Mouse (Mus musculus): Measurements from ENCODE around the gene Cox7a2. TPM values are rescaled to one million over a fixed set of nuclear protein-coding genes. Genes with fewer than 3 reads are reported as not detected.

Gene Cox7a2
- polyA plus RNA-seq, 1 experiment from 2014 or later = 1,607 TPM

DNA sequence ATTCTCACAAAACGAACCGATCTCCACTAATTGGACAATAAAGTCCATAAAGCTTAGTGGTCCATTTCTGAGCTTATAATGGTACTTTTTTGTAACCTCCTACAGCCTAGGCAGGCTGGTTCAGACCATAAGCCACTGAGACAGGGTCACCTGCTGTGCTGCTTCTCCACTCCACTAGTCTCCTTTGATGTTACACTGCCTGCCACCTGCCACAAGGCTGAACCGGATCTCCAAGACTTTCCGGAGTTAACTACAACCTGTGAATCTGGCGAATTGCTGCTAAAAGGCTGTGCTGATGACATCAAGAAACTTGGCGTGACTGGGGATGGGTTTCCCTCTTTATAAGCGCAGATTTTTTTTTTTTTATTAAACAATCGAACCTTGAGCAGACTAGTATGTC is 7.8 kb downstream of the Cox7a2 start:
- 80% methylated on average over 8 of the region's 8 CpGs for WGBS
- no peaks in the 10 kb centered on the region for H3K27me3 ChIP-seq (ENCODE audit: control insufficient read depth, insufficient read depth, low read length)
- H3K4me1 ChIP-seq (ENCODE audit: control insufficient read depth, insufficient read depth, low read length) = no peaks in the 10 kb centered on the region
- H3K36me3 ChIP-seq (ENCODE audit: control insufficient read depth, insufficient read depth) = peaks cover 21% of the 10 kb centered on the region
- no peak overlapping the region for H3K27ac ChIP-seq (ENCODE audit: low read length)
- no peak overlapping the region for H3K4me3 ChIP-seq (ENCODE audit: low read length)
- H3K9ac ChIP-seq (ENCODE audit: low read length) = no peak overlapping the region
- no peak overlapping the region for H3K4me2 ChIP-seq (ENCODE audit: low read depth, low read length)
- ATAC-seq (replicated peaks; ENCODE audit: extremely low read depth, insufficient read depth, low FRiP score) = no peak
- H3K9me3 ChIP-seq (replicated peaks; ENCODE audit: control insufficient read depth, low read length) = no peaks in the 10 kb centered on the region

DNA sequence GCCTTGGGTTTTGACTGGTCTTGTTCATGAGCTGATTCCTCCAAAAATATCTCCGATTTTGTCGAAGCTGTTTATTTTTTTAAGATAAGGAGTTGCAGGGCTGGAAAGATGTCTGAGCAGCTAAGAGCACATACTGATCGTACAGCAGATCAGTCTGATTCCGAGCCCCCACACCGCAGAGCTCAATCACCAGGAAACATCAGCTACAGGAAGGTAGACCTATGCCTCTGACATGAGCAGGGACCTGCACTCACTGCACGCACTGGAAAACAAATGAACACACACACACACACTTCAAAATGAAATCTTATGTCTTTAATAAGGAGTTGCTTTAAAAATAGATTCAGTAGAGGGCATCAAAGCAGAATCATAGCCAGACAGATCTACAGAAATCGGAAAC is 9.0 kb downstream of the Cox7a2 start:
- Histone ChIP-seq H3K4me2 (ENCODE audit: low read depth, low read length) (no peak overlapping the region), H3K9me3 (replicated peaks; ENCODE audit: control insufficient read depth, low read length) (no peaks in the 10 kb centered on the region), H3K36me3 (ENCODE audit: control insufficient read depth, insufficient read depth) (peaks cover 17% of the 10 kb centered on the region), H3K9ac (ENCODE audit: low read length) (no peak overlapping the region), H3K27ac (ENCODE audit: low read length) (no peak overlapping the region), H3K4me1 (ENCODE audit: control insufficient read depth, insufficient read depth, low read length) (no peaks in the 10 kb centered on the region), H3K4me3 (ENCODE audit: low read length) (no peak overlapping the region), H3K27me3 (ENCODE audit: control insufficient read depth, insufficient read depth, low read length) (no peaks in the 10 kb centered on the region)
- 55% methylated on average over 7 of the region's 7 CpGs for WGBS
- no peak for ATAC-seq (replicated peaks; ENCODE audit: extremely low read depth, insufficient read depth, low FRiP score)

DNA sequence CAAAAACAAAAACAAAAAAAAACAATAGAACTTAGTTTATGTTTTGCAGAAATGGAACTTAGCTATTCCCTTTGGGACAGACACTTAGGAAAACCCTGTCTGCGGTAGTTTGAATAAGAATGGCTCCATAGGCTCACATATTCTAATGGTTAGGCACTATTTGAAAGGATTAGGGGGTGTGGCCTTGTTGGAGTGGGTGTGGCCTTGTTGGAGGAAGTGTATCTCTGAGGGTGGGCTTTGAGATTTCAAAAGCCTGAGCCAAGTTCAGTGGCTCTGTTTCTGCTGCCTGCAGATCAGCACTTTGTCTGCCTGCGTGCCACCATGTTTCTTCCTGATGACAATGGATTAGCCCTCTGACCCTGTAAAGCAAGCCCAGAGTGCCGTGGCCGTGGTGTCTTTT is 14.6 kb downstream of the Cox7a2 start:
- H3K4me3 ChIP-seq (ENCODE audit: low read length) = no peak overlapping the region
- no peak for ATAC-seq (replicated peaks; ENCODE audit: extremely low read depth, insufficient read depth, low FRiP score)
- 71% methylated on average over 4 of the region's 4 CpGs for WGBS
- no peaks in the 10 kb centered on the region for H3K4me1 ChIP-seq (ENCODE audit: control insufficient read depth, insufficient read depth, low read length)
- no peak overlapping the region for H3K27ac ChIP-seq (ENCODE audit: low read length)
- no peaks in the 10 kb centered on the region for H3K27me3 ChIP-seq (ENCODE audit: control insufficient read depth, insufficient read depth, low read length)
- H3K9ac ChIP-seq (ENCODE audit: low read length) = no peak overlapping the region
- no peaks in the 10 kb centered on the region for H3K36me3 ChIP-seq (ENCODE audit: control insufficient read depth, insufficient read depth)
- H3K4me2 ChIP-seq (ENCODE audit: low read depth, low read length) = no peak overlapping the region
- no peaks in the 10 kb centered on the region for H3K9me3 ChIP-seq (replicated peaks; ENCODE audit: control insufficient read depth, low read length)

DNA sequence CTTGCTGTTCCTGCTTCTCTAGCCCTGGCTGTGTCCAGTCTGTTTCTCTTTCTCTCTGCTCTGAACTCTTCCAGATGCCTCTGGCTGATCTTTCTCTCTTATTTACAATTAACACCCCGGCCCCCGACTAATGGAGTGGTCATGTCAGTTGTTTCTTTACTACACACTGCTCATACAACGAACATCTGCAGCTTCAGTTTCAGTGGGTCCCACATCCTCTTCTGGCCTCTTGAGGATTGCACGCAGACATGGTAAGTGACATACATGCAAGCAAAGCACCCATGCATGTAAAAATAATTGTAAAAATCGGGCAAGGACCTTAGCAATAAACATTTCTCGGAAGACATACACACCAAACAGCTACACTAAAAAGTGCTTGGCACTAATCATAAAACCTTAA is 24.1 kb downstream of the Cox7a2 start:
- Histone ChIP-seq H3K27me3 (ENCODE audit: control insufficient read depth, insufficient read depth, low read length) (no peaks in the 10 kb centered on the region), H3K4me3 (ENCODE audit: low read length) (no peak overlapping the region), H3K36me3 (ENCODE audit: control insufficient read depth, insufficient read depth) (no peaks in the 10 kb centered on the region), H3K9me3 (replicated peaks; ENCODE audit: control insufficient read depth, low read length) (no peaks in the 10 kb centered on the region), H3K4me2 (ENCODE audit: low read depth, low read length) (no peak overlapping the region), H3K27ac (ENCODE audit: low read length) (no peak overlapping the region), H3K9ac (ENCODE audit: low read length) (no peak overlapping the region), H3K4me1 (ENCODE audit: control insufficient read depth, insufficient read depth, low read length) (no peaks in the 10 kb centered on the region)
- ATAC-seq (replicated peaks; ENCODE audit: extremely low read depth, insufficient read depth, low FRiP score) = no peak
- 84% methylated on average over 6 of the region's 6 CpGs for WGBS

DNA sequence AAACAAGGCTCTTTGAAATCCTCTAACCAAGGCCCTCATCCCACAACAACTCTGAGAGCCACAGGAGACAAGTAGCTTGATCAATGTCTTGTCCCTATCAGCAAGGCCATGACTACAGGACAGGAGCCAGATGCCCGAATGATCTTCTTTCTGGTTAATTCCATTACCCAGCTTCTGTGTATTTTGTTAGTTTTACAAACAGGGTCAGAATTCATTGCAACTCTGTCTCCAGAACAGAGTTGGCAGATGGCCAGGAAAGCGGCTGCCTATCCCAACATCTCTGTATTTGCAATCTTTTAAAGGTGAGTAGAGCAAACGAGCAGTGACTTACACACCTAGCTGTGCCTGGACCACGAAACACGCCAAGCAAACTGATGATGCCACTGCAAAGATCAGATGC is 29.4 kb downstream of the Cox7a2 start:
- Histone ChIP-seq H3K4me2 (ENCODE audit: low read depth, low read length) (no peak overlapping the region), H3K36me3 (ENCODE audit: control insufficient read depth, insufficient read depth) (no peaks in the 10 kb centered on the region), H3K9me3 (replicated peaks; ENCODE audit: control insufficient read depth, low read length) (no peaks in the 10 kb centered on the region), H3K4me1 (ENCODE audit: control insufficient read depth, insufficient read depth, low read length) (no peaks in the 10 kb centered on the region), H3K9ac (ENCODE audit: low read length) (no peak overlapping the region), H3K4me3 (ENCODE audit: low read length) (no peak overlapping the region), H3K27me3 (ENCODE audit: control insufficient read depth, insufficient read depth, low read length) (no peaks in the 10 kb centered on the region), H3K27ac (ENCODE audit: low read length) (no peak overlapping the region)
- WGBS = 70% methylated on average over 5 of the region's 5 CpGs
- no peak for ATAC-seq (replicated peaks; ENCODE audit: extremely low read depth, insufficient read depth, low FRiP score)

DNA sequence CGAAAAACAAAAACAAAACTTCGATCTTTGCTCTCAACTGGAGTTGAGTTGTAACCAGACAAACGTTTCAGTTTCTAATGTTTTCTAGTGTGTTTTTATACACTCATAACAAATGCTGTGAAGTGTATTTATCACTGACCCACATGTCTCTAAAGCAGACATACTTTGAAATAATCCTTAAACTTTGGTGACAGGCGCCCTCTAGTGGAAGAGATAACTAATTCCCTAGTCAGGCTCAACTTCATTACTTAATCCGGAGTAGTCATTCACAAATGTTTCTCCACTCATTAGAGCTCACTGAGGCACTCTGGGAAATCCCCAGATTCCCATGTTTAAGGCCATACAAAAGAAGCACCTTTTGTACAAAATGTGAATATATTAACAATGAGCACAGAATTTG is 36.6 kb downstream of the Cox7a2 start:
- H3K27ac ChIP-seq (ENCODE audit: low read length) = no peak overlapping the region
- H3K9ac ChIP-seq (ENCODE audit: low read length) = no peak overlapping the region
- peaks cover 16% of the 10 kb centered on the region for H3K27me3 ChIP-seq (ENCODE audit: control insufficient read depth, insufficient read depth, low read length)
- WGBS = 32% methylated on average over 5 of the region's 5 CpGs
- H3K36me3 ChIP-seq (ENCODE audit: control insufficient read depth, insufficient read depth) = no peaks in the 10 kb centered on the region
- H3K9me3 ChIP-seq (replicated peaks; ENCODE audit: control insufficient read depth, low read length) = peaks cover 3% of the 10 kb centered on the region
- H3K4me3 ChIP-seq (ENCODE audit: low read length) = no peak overlapping the region
- ATAC-seq (replicated peaks; ENCODE audit: extremely low read depth, insufficient read depth, low FRiP score) = no peak
- H3K4me1 ChIP-seq (ENCODE audit: control insufficient read depth, insufficient read depth, low read length) = peaks cover 6% of the 10 kb centered on the region; the same call in 1 of the 2 replicates
- no peak overlapping the region for H3K4me2 ChIP-seq (ENCODE audit: low read depth, low read length)

DNA sequence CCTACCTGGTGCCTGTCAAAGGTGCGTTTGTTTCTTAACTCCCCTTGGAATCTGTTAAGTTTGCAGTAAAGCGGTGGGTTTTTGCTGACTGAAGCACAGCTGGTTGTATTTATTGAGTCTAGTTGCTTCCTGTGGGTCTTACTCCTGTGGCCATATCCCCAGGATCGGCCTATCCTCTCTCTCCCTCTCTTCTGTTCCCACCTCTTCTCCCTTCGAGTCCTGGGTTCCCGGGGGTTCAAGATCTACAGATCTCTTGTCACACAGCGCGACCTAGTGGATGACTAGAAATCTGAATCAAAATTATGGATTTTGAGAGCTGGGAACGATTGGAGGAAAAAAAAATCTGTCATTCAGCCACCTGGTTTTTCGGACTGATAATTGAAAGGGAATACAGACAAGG is 38.6 kb downstream of the Cox7a2 start:
- ATAC-seq (replicated peaks; ENCODE audit: extremely low read depth, insufficient read depth, low FRiP score) = no peak
- 11% methylated on average over 9 of the region's 9 CpGs for WGBS
- H3K9me3 ChIP-seq (replicated peaks; ENCODE audit: control insufficient read depth, low read length) = peaks cover 3% of the 10 kb centered on the region

DNA sequence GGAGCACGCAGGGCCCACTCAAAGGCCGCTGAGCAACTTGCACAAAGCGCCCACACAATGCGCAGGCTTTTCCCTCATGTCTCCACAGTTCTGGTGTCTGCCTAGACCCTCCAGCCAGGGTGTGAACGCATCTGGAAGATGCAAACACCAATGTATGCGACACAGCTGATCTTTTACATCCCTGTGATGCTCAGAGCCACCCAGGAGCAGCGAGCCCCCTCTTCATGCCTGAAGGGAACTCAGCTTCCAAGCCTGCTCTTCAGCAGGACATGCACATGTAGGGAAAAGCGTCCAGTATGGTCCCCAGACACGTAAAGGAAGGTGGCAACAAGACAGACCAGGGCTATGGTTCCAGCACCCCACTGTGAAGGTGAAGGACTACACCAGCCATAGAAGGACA is 39.5 kb downstream of the Cox7a2 start:
- 66% methylated on average over 9 of the region's 9 CpGs for whole genome bisulfite sequencing
- Histone ChIP-seq H3K36me3 (ENCODE audit: control insufficient read depth, insufficient read depth) (no peaks in the 10 kb centered on the region), H3K4me2 (ENCODE audit: low read depth, low read length) (no peak overlapping the region), H3K27me3 (ENCODE audit: control insufficient read depth, insufficient read depth, low read length) (peaks cover 16% of the 10 kb centered on the region), H3K27ac (ENCODE audit: low read length) (no peak overlapping the region), H3K9ac (ENCODE audit: low read length) (no peak overlapping the region), H3K9me3 (replicated peaks; ENCODE audit: control insufficient read depth, low read length) (peaks cover 3% of the 10 kb centered on the region), H3K4me1 (ENCODE audit: control insufficient read depth, insufficient read depth, low read length) (peaks cover 20% of the 10 kb centered on the region), H3K4me3 (ENCODE audit: low read length) (no peak overlapping the region)
- no peak for ATAC-seq (replicated peaks; ENCODE audit: extremely low read depth, insufficient read depth, low FRiP score)

More for the DNA sequence above, 38.6 kb downstream of the Cox7a2 start:
- no peak overlapping the region for H3K27ac ChIP-seq (ENCODE audit: low read length)
- peaks cover 15% of the 10 kb centered on the region for H3K4me1 ChIP-seq (ENCODE audit: control insufficient read depth, insufficient read depth, low read length)
- peak overlapping the region; percentile 37 for H3K4me2 ChIP-seq (ENCODE audit: low read depth, low read length)
- no peak overlapping the region for H3K4me3 ChIP-seq (ENCODE audit: low read length)
- no peak overlapping the region for H3K9ac ChIP-seq (ENCODE audit: low read length)
- H3K27me3 ChIP-seq (ENCODE audit: control insufficient read depth, insufficient read depth, low read length) = peaks cover 16% of the 10 kb centered on the region
- no peaks in the 10 kb centered on the region for H3K36me3 ChIP-seq (ENCODE audit: control insufficient read depth, insufficient read depth)

DNA sequence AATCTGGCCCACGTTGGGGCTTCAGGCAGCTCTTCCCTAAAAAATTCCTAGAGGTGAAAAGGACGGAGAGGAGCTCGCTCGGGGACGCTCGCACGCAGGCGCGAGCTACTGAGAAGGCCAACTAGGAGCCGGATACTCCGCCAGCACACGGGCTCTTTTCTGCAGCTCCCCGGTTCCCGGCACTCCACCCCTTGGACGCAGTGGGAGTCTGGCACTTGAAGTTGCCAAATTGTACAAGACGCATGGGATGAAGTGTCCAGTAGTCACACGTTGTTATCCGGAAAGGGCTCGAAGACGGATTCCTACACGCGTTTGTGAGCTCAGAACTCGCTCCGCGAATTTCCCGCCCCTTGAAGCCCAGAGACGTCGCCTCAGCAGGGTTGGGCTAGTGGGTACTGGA is 40.2 kb downstream of the Cox7a2 start:
- H3K4me3 ChIP-seq (ENCODE audit: low read length) = peak overlapping the region; percentile 72
- H3K4me1 ChIP-seq (ENCODE audit: control insufficient read depth, insufficient read depth, low read length) = peaks cover 21% of the 10 kb centered on the region
- ATAC-seq (replicated peaks; ENCODE audit: extremely low read depth, insufficient read depth, low FRiP score) = no peak
- H3K9ac ChIP-seq (ENCODE audit: low read length) = peak overlapping the region; percentile 75
- no peak overlapping the region; the same call in 1 of the 2 replicates for H3K27ac ChIP-seq (ENCODE audit: low read length)
- 3% methylated on average over 28 of the region's 28 CpGs for WGBS
- no peaks in the 10 kb centered on the region for H3K36me3 ChIP-seq (ENCODE audit: control insufficient read depth, insufficient read depth)
- H3K27me3 ChIP-seq (ENCODE audit: control insufficient read depth, insufficient read depth, low read length) = peaks cover 16% of the 10 kb centered on the region
- peak overlapping the region; percentile 91 for H3K4me2 ChIP-seq (ENCODE audit: low read depth, low read length)
- peaks cover 3% of the 10 kb centered on the region for H3K9me3 ChIP-seq (replicated peaks; ENCODE audit: control insufficient read depth, low read length)
